Mouse (Mus musculus): Measurements from ENCODE around the gene Tbata. TPM values are rescaled to one million over a fixed set of nuclear protein-coding genes. Genes with fewer than 3 reads are reported as not detected.

The Tbata gene
- total RNA-seq, 2 experiments from 2014 or later, result not detected

DNA sequence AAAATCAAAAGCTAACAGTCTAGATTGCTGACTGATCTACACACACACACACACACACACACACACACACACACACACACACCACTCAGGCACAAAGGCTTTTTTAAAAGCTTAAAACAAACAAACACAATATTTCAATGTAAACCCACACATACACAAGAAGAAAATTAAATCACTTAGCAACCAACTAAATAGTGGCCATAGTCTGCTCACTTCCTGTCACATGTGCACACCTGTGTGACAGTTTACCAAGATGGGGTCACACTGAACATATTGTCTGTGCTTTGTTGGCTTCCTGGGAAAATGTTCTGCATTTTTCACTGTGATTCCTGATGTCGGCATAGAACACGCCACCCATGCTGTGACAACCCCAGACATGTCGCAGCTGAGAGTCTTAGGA, 60.0 kb downstream of the Tbata start:
- intact Hi-C loops (cut with DNase I), result no loop called here
- Histone ChIP-seq H3K27ac (no peak overlapping the region), H3K4me3 (no peak overlapping the region)
- no peak for TF ChIP-seq CTCF (IDR thresholded peaks at IDR 0.05)
- no peak for DNase-seq

DNA sequence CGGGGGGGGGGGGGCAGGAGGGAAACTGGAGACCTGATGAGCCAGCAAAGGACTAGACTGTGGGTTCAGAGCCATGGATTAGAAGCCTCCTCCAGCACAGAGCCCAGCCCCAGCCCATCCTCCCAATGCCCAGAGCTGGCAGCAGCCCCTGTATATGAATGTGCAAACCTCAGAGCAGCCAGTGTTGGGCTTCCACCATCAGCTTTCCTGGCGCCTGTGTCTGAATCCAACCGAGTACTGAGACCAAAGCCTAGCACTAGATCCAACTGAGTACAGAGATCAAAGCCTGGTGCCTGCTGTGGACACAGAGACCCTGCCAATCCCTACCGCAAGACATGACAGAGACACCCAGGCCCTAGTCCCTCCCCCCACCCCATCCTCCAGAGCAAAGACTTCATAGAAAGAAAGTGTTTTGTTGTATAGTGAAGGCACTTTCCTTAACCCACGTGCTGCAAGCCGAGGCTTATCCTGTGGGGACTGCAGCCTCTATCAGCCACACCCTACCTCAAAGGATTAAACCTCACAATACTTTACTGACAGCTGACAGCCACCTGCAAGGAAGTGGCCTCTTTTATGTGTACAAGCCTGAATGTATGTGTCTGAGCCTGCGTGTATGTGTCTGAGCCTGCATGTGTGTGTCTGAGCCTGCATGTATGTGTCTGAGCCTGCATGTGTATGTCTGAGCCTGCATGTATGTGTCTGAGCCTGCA, 61.3 kb downstream of the Tbata start:
- Histone ChIP-seq H3K27ac (peak overlapping the region; percentile 25; the same call in 1 of the 2 replicates), H3K4me3 (no peak overlapping the region)
- peak; percentile 78 for DNase-seq
- intact Hi-C loops (cut with DNase I), result no loop called here
- TF ChIP-seq CTCF (IDR thresholded peaks at IDR 0.05), result no peak

- TF ChIP-seq CTCF (IDR thresholded peaks at IDR 0.05), result no peak
- intact Hi-C loops (cut with DNase I), result no loop called here
- no peak for DNase-seq
- Histone ChIP-seq H3K4me3 (no peak overlapping the region), H3K27ac (no peak overlapping the region)
Observed at GRCm38 (mm10) chr10:61234319-61234718, 62.6 kb downstream of the Tbata start.

- TF ChIP-seq CTCF (IDR thresholded peaks at IDR 0.05), result no peak
- intact Hi-C loops (cut with DNase I), result no loop called here
- no peak for DNase-seq
- no peak overlapping the region for H3K4me3 ChIP-seq
- no peak overlapping the region for H3K27ac ChIP-seq
Observed at GRCm38 (mm10) chr10:61235677-61236267, 64.0 kb downstream of the Tbata start.

- intact Hi-C loops (cut with DNase I), result no loop called here
- no peak overlapping the region for H3K4me3 ChIP-seq
- no peak for DNase-seq
- no peak for TF ChIP-seq CTCF (IDR thresholded peaks at IDR 0.05)
- H3K27ac ChIP-seq, result no peak overlapping the region
Observed at GRCm38 (mm10) chr10:61236683-61237390, 65.1 kb downstream of the Tbata start.

GRCm38 (mm10) chr10:61237391-61237785, 65.6 kb downstream of the Tbata start:
- DNase-seq, result no peak
- Histone ChIP-seq H3K4me3 (no peak overlapping the region), H3K27ac (no peak overlapping the region)
- TF ChIP-seq CTCF (IDR thresholded peaks at IDR 0.05), result no peak
- intact Hi-C loops (cut with DNase I), result no loop called here

Small RNA genes within 50 kb of the gene (microRNA-seq; reads per million reads assigned to microRNA genes)
- not detected for gene Gm44308

Other genes starting within 250 kb of the Tbata start
- gene Pcbd1, start 82.6 kb upstream of the Tbata start, total RNA-seq (2021), result under 1 TPM in 1 of 2 experiments, not detected in 1; 0.54 TPM
- gene Sgpl1, start 24.3 kb upstream of the Tbata start, total RNA-seq (2021), result 1 to 10 TPM; 6.0 to 6.6 TPM
- gene Adamts14, start 101.5 kb downstream of the Tbata start, total RNA-seq (2021), result 1 to 10 TPM in 1 of 2 experiments, under 1 TPM in 1; 0.43 to 1.5 TPM
- gene Prf1, start 125.9 kb downstream of the Tbata start, total RNA-seq (2021), result not detected
- gene Pald1, start 211.6 kb downstream of the Tbata start, total RNA-seq (2021), result 1 to 10 TPM; 4.0 to 7.2 TPM
- gene Nodal, start 246.0 kb downstream of the Tbata start, total RNA-seq (2021), result under 1 TPM in 1 of 2 experiments, not detected in 1; 0.15 TPM

Measured in gastrocnemius, adult 2 months (tissue).